Mouse (Mus musculus) heart, embryonic 15.5 days (tissue): Measurements from ENCODE around the gene Exosc10. TPM values are rescaled to one million over a fixed set of nuclear protein-coding genes. Genes with fewer than 3 reads are reported as not detected.

Experiments
- ATAC-seq: fragments of 200-750 bp; cut with Nextera tagmentation; replicated peaks from 2 replicates; pipeline ENCODE4 v1.8.0; 2017; ENCODE audit warnings: low read depth, moderate TSS enrichment; ENCODE audit not compliant: insufficient number of reproducible peaks, insufficient read depth, low FRiP score
- H3K27ac ChIP-seq: fragments of 300-500 bp; sonication (generic); 2 replicates; pipeline ENCODE4 v1.5.1; 2015; ENCODE audit warnings: mild to moderate bottlenecking, inconsistent platforms
- H3K27me3 ChIP-seq: fragments of 300-500 bp; sonication (generic); 2 replicates; pipeline ENCODE4 v1.6.1; 2015; ENCODE audit warnings: inconsistent platforms
- H3K36me3 ChIP-seq: fragments of 300-500 bp; sonication (generic); 2 replicates; pipeline ENCODE4 v1.6.1; 2015; ENCODE audit warnings: mild to moderate bottlenecking, inconsistent platforms
- H3K4me1 ChIP-seq: fragments of 300-500 bp; sonication (generic); replicated peaks from 2 replicates; pipeline ENCODE4 v1.6.1; 2015; ENCODE audit warnings: inconsistent platforms
- H3K4me2 ChIP-seq: fragments of 300-500 bp; sonication (generic); 2 replicates; pipeline ENCODE4 v1.6.1; 2015; ENCODE audit warnings: inconsistent platforms, mild to moderate bottlenecking, moderate library complexity
- H3K4me3 ChIP-seq: fragments of 300-500 bp; sonication (generic); 2 replicates; pipeline ENCODE4 v1.5.1; 2015; ENCODE audit warnings: mild to moderate bottlenecking, inconsistent platforms
- H3K9ac ChIP-seq: fragments of 300-500 bp; sonication (generic); 2 replicates; pipeline ENCODE4 v1.6.1; 2015; ENCODE audit warnings: mild to moderate bottlenecking, inconsistent platforms
- H3K9me3 ChIP-seq: fragments of 300-500 bp; sonication (generic); replicated peaks from 2 replicates; pipeline ENCODE4 v1.6.1; 2016; ENCODE audit warnings: inconsistent platforms
- WGBS: fragments of 180-500 bp; shearing (Covaris S2); methylation state at CpG from one replicate; pipeline ENCODE4 v1.1.7; 2015; ENCODE audit warnings: mixed read lengths; 5-methylcytosine and 5-hydroxymethylcytosine counted together
- polyA plus RNA-seq: library from polyadenylated mRNA; unstranded; fragments of >200 nt; fragmentation: Nextera tagmentation; extraction: Ambion mirVana; gene quantifications from 2 replicates; pipeline ENCODE4 v1.2.1, GENCODE M21; 2015

The Exosc10 gene
- 56.4 and 71.5 TPM in 2 replicates for polyA plus RNA-seq

GRCm38 (mm10) chr4:148558297-148559000, at the start of gene Exosc10:
Gene Exosc10, plus strand, starts transcription at chr4:148558429.
- H3K27me3 ChIP-seq, result no peaks in the 10 kb centered on the region

GRCm38 (mm10) chr4:148509450-148510084, 48.7 kb upstream of the Exosc10 start:
- no peak overlapping the region for H3K4me2 ChIP-seq
- H3K36me3 ChIP-seq, result peaks cover 30% of the 10 kb centered on the region
- 79% methylated on average over 8 of the region's 8 CpGs for WGBS
- no peak overlapping the region for H3K27ac ChIP-seq
- no peak overlapping the region for H3K9ac ChIP-seq
- H3K4me3 ChIP-seq, result no peak overlapping the region
- H3K9me3 ChIP-seq, result no peaks in the 10 kb centered on the region
- ATAC-seq, result no peak
- H3K4me1 ChIP-seq, result 0 out of 2 replicates have a peak, but pooled peaks cover 5% of the 10 kb centered on the region
- H3K27me3 ChIP-seq, result no peaks in the 10 kb centered on the region

More at GRCm38 (mm10) chr4:148558297-148559000, at the start of gene Exosc10:
- WGBS, result under 1% methylated on average over 63 of the region's 63 CpGs
- Histone ChIP-seq H3K4me3 (peak within 1 kb of the TSS; percentile 66), H3K27ac (peak within 1 kb of the TSS; percentile 81), H3K36me3 (peaks cover 60% of the 10 kb centered on the region), H3K4me1 (peaks cover 7% of the 10 kb centered on the region; the same call in 1 of the 2 replicates), H3K9me3 (no peaks in the 10 kb centered on the region), H3K4me2 (peak within 1 kb of the TSS; percentile 86), H3K9ac (peak within 1 kb of the TSS; percentile 71)
- ATAC-seq, result peak; percentile 89

- Histone ChIP-seq H3K4me3 (no peak overlapping the region), H3K4me1 (no peaks in the 10 kb centered on the region), H3K9me3 (no peaks in the 10 kb centered on the region), H3K9ac (no peak overlapping the region), H3K27ac (no peak overlapping the region), H3K27me3 (no peaks in the 10 kb centered on the region), H3K4me2 (no peak overlapping the region), H3K36me3 (peaks cover 41% of the 10 kb centered on the region)
- ATAC-seq, result no peak
- WGBS, result 71% methylated on average over 4 of the region's 4 CpGs
Observed at GRCm38 (mm10) chr4:148510691-148511090, 47.5 kb upstream of the Exosc10 start.

- Histone ChIP-seq H3K27ac (no peak overlapping the region), H3K27me3 (no peaks in the 10 kb centered on the region), H3K4me2 (no peak overlapping the region), H3K36me3 (peaks cover 45% of the 10 kb centered on the region), H3K9me3 (no peaks in the 10 kb centered on the region), H3K4me1 (no peaks in the 10 kb centered on the region), H3K9ac (no peak overlapping the region), H3K4me3 (no peak overlapping the region)
- 95% methylated on average over 4 of the region's 4 CpGs for WGBS
- no peak for ATAC-seq
Observed at GRCm38 (mm10) chr4:148511334-148511733, 46.9 kb upstream of the Exosc10 start.

- no peak for ATAC-seq
- no peak overlapping the region for H3K9ac ChIP-seq
- H3K9me3 ChIP-seq, result no peaks in the 10 kb centered on the region
- WGBS, result 68% methylated on average over 6 of the region's 6 CpGs
- H3K4me2 ChIP-seq, result no peak overlapping the region
- no peaks in the 10 kb centered on the region for H3K27me3 ChIP-seq
- H3K36me3 ChIP-seq, result peaks cover 53% of the 10 kb centered on the region
- peaks cover 4% of the 10 kb centered on the region; the same call in 1 of the 2 replicates for H3K4me1 ChIP-seq
- no peak overlapping the region for H3K27ac ChIP-seq
- no peak overlapping the region for H3K4me3 ChIP-seq
Observed at GRCm38 (mm10) chr4:148513021-148513559, 45.1 kb upstream of the Exosc10 start.

GRCm38 (mm10) chr4:148515313-148515712, 42.9 kb upstream of the Exosc10 start:
- Histone ChIP-seq H3K36me3 (peaks cover 45% of the 10 kb centered on the region), H3K4me1 (peaks cover 11% of the 10 kb centered on the region; the same call in 1 of the 2 replicates), H3K9me3 (no peaks in the 10 kb centered on the region), H3K4me2 (no peak overlapping the region), H3K9ac (no peak overlapping the region), H3K4me3 (no peak overlapping the region), H3K27ac (no peak overlapping the region), H3K27me3 (no peaks in the 10 kb centered on the region)
- WGBS, result 88% methylated on average over 2 of the region's 2 CpGs
- ATAC-seq, result no peak

- WGBS, result 44% methylated on average over 4 of the region's 4 CpGs
- no peak overlapping the region for H3K9ac ChIP-seq
- no peaks in the 10 kb centered on the region for H3K27me3 ChIP-seq
- H3K9me3 ChIP-seq, result no peaks in the 10 kb centered on the region
- no peak overlapping the region for H3K4me3 ChIP-seq
- peaks cover 11% of the 10 kb centered on the region; the same call in 1 of the 2 replicates for H3K4me1 ChIP-seq
- ATAC-seq, result no peak
- no peak overlapping the region for H3K4me2 ChIP-seq
- peaks cover 51% of the 10 kb centered on the region for H3K36me3 ChIP-seq
- peak overlapping the region; percentile 31; the same call in 1 of the 2 replicates for H3K27ac ChIP-seq
Observed at GRCm38 (mm10) chr4:148517809-148518208, 40.4 kb upstream of the Exosc10 start.

- no peak for ATAC-seq
- Histone ChIP-seq H3K4me3 (no peak overlapping the region), H3K4me1 (peaks cover 11% of the 10 kb centered on the region; the same call in 1 of the 2 replicates), H3K27ac (peak overlapping the region; percentile 31), H3K27me3 (no peaks in the 10 kb centered on the region), H3K4me2 (no peak overlapping the region), H3K9ac (no peak overlapping the region), H3K9me3 (no peaks in the 10 kb centered on the region), H3K36me3 (peaks cover 52% of the 10 kb centered on the region)
- 50% methylated on average over 5 of the region's 5 CpGs for WGBS
Observed at GRCm38 (mm10) chr4:148518235-148518795, 39.9 kb upstream of the Exosc10 start.

- no peak overlapping the region for H3K27ac ChIP-seq
- WGBS, result 64% methylated on average over 7 of the region's 7 CpGs
- H3K27me3 ChIP-seq, result no peaks in the 10 kb centered on the region
- peaks cover 2% of the 10 kb centered on the region; the same call in 1 of the 2 replicates for H3K4me1 ChIP-seq
- H3K9ac ChIP-seq, result no peak overlapping the region
- H3K9me3 ChIP-seq, result no peaks in the 10 kb centered on the region
- H3K4me2 ChIP-seq, result no peak overlapping the region
- no peak; the same call in 1 of the 2 replicates for ATAC-seq
- peaks cover 54% of the 10 kb centered on the region for H3K36me3 ChIP-seq
- H3K4me3 ChIP-seq, result no peak overlapping the region
Observed at GRCm38 (mm10) chr4:148523538-148523937, 34.7 kb upstream of the Exosc10 start.

GRCm38 (mm10) chr4:148527158-148527910, 30.9 kb upstream of the Exosc10 start:
- H3K36me3 ChIP-seq, result peaks cover 71% of the 10 kb centered on the region
- H3K9ac ChIP-seq, result no peak overlapping the region

More at GRCm38 (mm10) chr4:148527158-148527910, 30.9 kb upstream of the Exosc10 start:
- WGBS, result 80% methylated on average over 10 of the region's 10 CpGs
- Histone ChIP-seq H3K4me1 (no peaks in the 10 kb centered on the region), H3K4me3 (no peak overlapping the region), H3K4me2 (no peak overlapping the region), H3K27me3 (no peaks in the 10 kb centered on the region), H3K27ac (no peak overlapping the region), H3K9me3 (no peaks in the 10 kb centered on the region)
- ATAC-seq, result no peak
